ENCODE assay signal across 7 mouse cellular contexts in genomic region chr16:84835441-84835822, GRCm38 (mm10). TPM values are rescaled to one million over a fixed set of nuclear protein-coding genes. Genes with fewer than 3 reads are reported as not detected.
DNase-seq lines count a peak whose midpoint lies in the region; ATAC-seq lines count a peak whose summit lies in the region.

Gene Atp5j (minus strand): TSS chr16:84835625.

- H3K36me3 ChIP-seq in intestine, embryonic 15.5 days, result peaks cover 11% of the 10 kb centered on the region; the same call in 1 of the 2 replicates
- H3K36me3 ChIP-seq in megakaryocyte, embryonic 14.5 days (replicated peaks; ENCODE audit: low read length), result peaks cover 52% of the 10 kb centered on the region

- H3K27me3 ChIP-seq in intestine, embryonic 15.5 days (replicated peaks), result no peaks in the 10 kb centered on the region
- H3K27me3 ChIP-seq in megakaryocyte, embryonic 14.5 days (replicated peaks), result no peaks in the 10 kb centered on the region

- intact Hi-C loops in left cerebral cortex, postnatal 10 days (cut with DNase I), result no loop called here

- H3K27ac ChIP-seq in intestine, embryonic 15.5 days, result peak within 1 kb of the TSS; percentile 99

- peak within 1 kb of the TSS; percentile 99 for H3K4me3 ChIP-seq in intestine, embryonic 15.5 days (replicated peaks)
- peak within 1 kb of the TSS; percentile 99 for H3K4me3 ChIP-seq in megakaryocyte, embryonic 14.5 days (replicated peaks)

- H3K4me2 ChIP-seq in intestine, embryonic 15.5 days (replicated peaks), result peak within 1 kb of the TSS; percentile 64

- ATAC-seq in intestine, embryonic 15.5 days, result peak; percentile 74

- DNase-seq in adrenal gland, postnatal 14 days, result peak; percentile 92
- peak; percentile 82 for DNase-seq in embryo, embryonic 9.5 days (ENCODE audit: extremely low spot score)
- peak; percentile 67 to 86 for DNase-seq in gastrocnemius, postnatal 4 days (ENCODE audit: low spot score in 2 of 2)
- peak; percentile 73 to 93 for DNase-seq in left cerebral cortex, postnatal 10 days (ENCODE audit: extremely low spot score in 1 of 2, low spot score in 2 of 2)
- peak; percentile 85 to 86 for DNase-seq in right cerebral cortex, postnatal 36 days (ENCODE audit: low spot score in 2 of 2)

- H3K4me1 ChIP-seq in intestine, embryonic 15.5 days (replicated peaks), result 0 out of 2 replicates have a peak, but pooled peaks cover 3% of the 10 kb centered on the region
- peaks cover 50% of the 10 kb centered on the region for H3K4me1 ChIP-seq in megakaryocyte, embryonic 14.5 days

- H3K9me3 ChIP-seq in intestine, embryonic 15.5 days, result no peaks in the 10 kb centered on the region
- H3K9me3 ChIP-seq in megakaryocyte, embryonic 14.5 days, result no peaks in the 10 kb centered on the region

- 0% methylated on average over 51 of the region's 57 CpGs for WGBS in intestine, embryonic 15.5 days

- H3K9ac ChIP-seq in intestine, embryonic 15.5 days, result peak within 1 kb of the TSS; percentile 99

RNA-seq across cellular contexts. Expression of gene Atp5j, which starts in this region (rescaled TPM):
- total RNA-seq in adrenal gland, postnatal 14 days (2021), result 415 and 429 TPM in 2 replicates
- 100 to 1,000 TPM; 769 to 817 TPM for total RNA-seq in gastrocnemius, postnatal 4 days (2021)
- 1,058 and 1,111 TPM in 2 replicates for polyA plus RNA-seq in intestine, embryonic 15.5 days (2015; fragmentation: Nextera tagmentation; extraction: Ambion mirVana)
- 100 to 1,000 TPM; 329 to 330 TPM for total RNA-seq in left cerebral cortex, postnatal 10 days (2021)
- polyA plus RNA-seq in megakaryocyte, embryonic 14.5 days (2012; ENCODE audit: insufficient read depth, low replicate concordance), result 133 and 159 TPM in 2 replicates

Comparison
In these comparisons a context has a peak if more than half of its experiments do, and no peak if none do; other contexts are left out.
1. Peak in every context shown above with its lines: DNase-seq, ATAC-seq, H3K4me3 ChIP-seq and H3K27ac ChIP-seq.